Mouse (Mus musculus): ENCODE measurements around the gene Ppm1n. TPM values are rescaled to one million over a fixed set of nuclear protein-coding genes. Genes with fewer than 3 reads are reported as not detected.

The Ppm1n gene
- total and polyA plus RNA-seq, 3 experiments, result not detected

GRCm38 (mm10) chr7:19319458-19319857 is 39.6 kb upstream of the Ppm1n start:
- H3K27me3 ChIP-seq (ENCODE audit: control insufficient read depth in 1 of 2, insufficient read depth in 2 of 2, low read length in 2 of 2), result peaks cover under 1 to 2% of the 10 kb centered on the region in 2 experiments; a peak in 2 of 4 replicates
- H3K9ac ChIP-seq (ENCODE audit: control insufficient read depth, low read depth, low read length, poor library complexity, severe bottlenecking), result peak overlapping the region; percentile 52
- no peaks in the 10 kb centered on the region for H3K9me3 ChIP-seq (replicated peaks; ENCODE audit: insufficient read depth, low read length)
- H3K4me1 ChIP-seq (ENCODE audit: control insufficient read depth in 1 of 2, insufficient read depth in 2 of 2, low read length in 2 of 2), result peaks cover 0 to 25% of the 10 kb centered on the region in 2 experiments; a peak in 2 of 4 replicates
- H3K79me2 ChIP-seq (ENCODE audit: control insufficient read depth, insufficient read depth, low read length, poor library complexity), result no peaks in the 10 kb centered on the region
- TF ChIP-seq POLR2AphosphoS2 (IDR thresholded peaks at IDR 0.05; ENCODE audit: low read length), result no peak
- TF ChIP-seq GABPA (IDR thresholded peaks at IDR 0.05; ENCODE audit: low read depth, low read length), result no peak
- TF ChIP-seq CHD2 (IDR thresholded peaks at IDR 0.05; ENCODE audit: low read length), result no peak
- TF ChIP-seq NRF1 (IDR thresholded peaks at IDR 0.05; ENCODE audit: insufficient read depth, low read depth, low read length, poor library complexity, severe bottlenecking), result no peak
- no peak for TF ChIP-seq SMC3 (IDR thresholded peaks at IDR 0.05; ENCODE audit: low read depth, low read length)
- no peak for TF ChIP-seq MYB (IDR thresholded peaks at IDR 0.05; ENCODE audit: low read depth, low read length)
- TF ChIP-seq ZMIZ1 (IDR thresholded peaks at IDR 0.05; ENCODE audit: low read depth, low read length), result no peak
- no peak for TF ChIP-seq CTCF (IDR thresholded peaks at IDR 0.05 in 2 of 3, conservative IDR thresholded peaks at IDR 0.05 in 1 of 3; ENCODE audit: control insufficient read depth in 1 of 3, insufficient read depth in 1 of 3, low read depth in 2 of 3, low read length in 3 of 3, poor library complexity in 1 of 3, severe bottlenecking in 1 of 3)
- no peak for TF ChIP-seq ELF1 (IDR thresholded peaks at IDR 0.05; ENCODE audit: low read depth, low read length)
- no peak for TF ChIP-seq E2F4 (IDR thresholded peaks at IDR 0.05; ENCODE audit: borderline replicate concordance, low read depth, low read length)
- TF ChIP-seq NELFE (IDR thresholded peaks at IDR 0.05; ENCODE audit: low read depth, low read length), result no peak
- no peak for TF ChIP-seq POLR2A (IDR thresholded peaks at IDR 0.05; ENCODE audit: control insufficient read depth in 1 of 2, insufficient read depth in 1 of 2, low read depth in 1 of 2, low read length in 2 of 2, poor library complexity in 1 of 2)
- no peak for TF ChIP-seq ZNF384 (IDR thresholded peaks at IDR 0.05; ENCODE audit: low read depth, low read length)
- TF ChIP-seq JUND (IDR thresholded peaks at IDR 0.05; ENCODE audit: low read depth, low read length), result no peak
- TF ChIP-seq ZC3H11A (IDR thresholded peaks at IDR 0.05; ENCODE audit: low read depth, low read length), result no peak
- no peak for TF ChIP-seq EP300 (IDR thresholded peaks at IDR 0.05; ENCODE audit: low read depth in 1 of 2, low read length in 2 of 2)
- no peak for TF ChIP-seq BHLHE40 (IDR thresholded peaks at IDR 0.05; ENCODE audit: borderline replicate concordance, low read depth, low read length)
- DNase-seq (ENCODE audit: low read depth, low spot score), result no peak
- H3K27ac ChIP-seq (ENCODE audit: control insufficient read depth, low read depth, low read length), result no peak overlapping the region
- H3K36me3 ChIP-seq (ENCODE audit: control insufficient read depth in 1 of 2, insufficient read depth in 2 of 2, low read length in 2 of 2), result no peaks in the 10 kb centered on the region
- peak overlapping the region in 1 of 2 experiments; percentile 66; a peak in 2 of 4 replicates for H3K4me3 ChIP-seq (ENCODE audit: control insufficient read depth in 1 of 2, insufficient read depth in 1 of 2, low read depth in 2 of 2, low read length in 2 of 2)

- peaks cover 3 to 8% of the 10 kb centered on the region in 2 experiments; a peak in 3 of 4 replicates for H3K27me3 ChIP-seq (ENCODE audit: control insufficient read depth in 1 of 2, insufficient read depth in 2 of 2, low read length in 2 of 2)
- peaks cover 0 to 25% of the 10 kb centered on the region in 2 experiments; a peak in 2 of 4 replicates for H3K4me1 ChIP-seq (ENCODE audit: control insufficient read depth in 1 of 2, insufficient read depth in 2 of 2, low read length in 2 of 2)
- H3K36me3 ChIP-seq (ENCODE audit: control insufficient read depth in 1 of 2, insufficient read depth in 2 of 2, low read length in 2 of 2), result no peaks in the 10 kb centered on the region
- no peaks in the 10 kb centered on the region for H3K79me2 ChIP-seq (ENCODE audit: control insufficient read depth, insufficient read depth, low read length, poor library complexity)
- no peaks in the 10 kb centered on the region for H3K9me3 ChIP-seq (replicated peaks; ENCODE audit: insufficient read depth, low read length)
- 0 out of 2 replicates have a peak overlapping the region, but pooled peaks have one; percentile 40 for H3K9ac ChIP-seq (ENCODE audit: control insufficient read depth, low read depth, low read length, poor library complexity, severe bottlenecking)
- peak overlapping the region in 1 of 2 experiments; percentile 37; a peak in 1 of 4 replicates for H3K4me3 ChIP-seq (ENCODE audit: control insufficient read depth in 1 of 2, insufficient read depth in 1 of 2, low read depth in 2 of 2, low read length in 2 of 2)
- TF ChIP-seq CHD1 (IDR thresholded peaks at IDR 0.05; ENCODE audit: low read depth, low read length) (no peak), ELF1 (IDR thresholded peaks at IDR 0.05; ENCODE audit: low read depth, low read length) (no peak), POLR2AphosphoS2 (IDR thresholded peaks at IDR 0.05; ENCODE audit: low read length) (no peak), HCFC1 (IDR thresholded peaks at IDR 0.05; ENCODE audit: low read depth, low read length) (peak; percentile 72), ZNF384 (IDR thresholded peaks at IDR 0.05; ENCODE audit: low read depth, low read length) (0 out of 2 replicates have a peak, but pooled peaks have one; percentile 29), UBTF (IDR thresholded peaks at IDR 0.05; ENCODE audit: borderline replicate concordance, insufficient read depth, low read depth, low read length) (no peak)
- H3K27ac ChIP-seq (ENCODE audit: control insufficient read depth, low read depth, low read length), result no peak overlapping the region
- peak; percentile 71 for DNase-seq (ENCODE audit: low read depth, low spot score)
Observed at GRCm38 (mm10) chr7:19318676-19319075, 38.8 kb upstream of the Ppm1n start.

All from MEL (cell line).